Mouse (Mus musculus) midbrain, postnatal 0 days (tissue): Measurements from ENCODE around the gene Izumo4. TPM values are rescaled to one million over a fixed set of nuclear protein-coding genes. Genes with fewer than 3 reads are reported as not detected.

ENCODE experiments used
- ATAC-seq: fragments of 200-750 bp; cut with Nextera tagmentation; 2 replicates; pipeline ENCODE4 v1.8.0; 2017; ENCODE audit warnings: moderate number of reproducible peaks, mild to moderate bottlenecking, moderate TSS enrichment, moderate library complexity; ENCODE audit not compliant: low FRiP score
- DNase-seq: peaks from one replicate; pipeline ENCODE4 v3.0.0-alpha.2; 2015; ENCODE audit warnings: low spot score
- H3K27ac ChIP-seq: fragments of 300-500 bp; sonication (generic); 2 replicates; pipeline ENCODE4 v1.5.1; 2014; ENCODE audit warnings: low read depth, mild to moderate bottlenecking, low read length, mixed read lengths
- H3K27me3 ChIP-seq: fragments of 300-500 bp; sonication (generic); 2 replicates; pipeline ENCODE4 v1.6.1; 2014; ENCODE audit warnings: low read length, control low read depth, mixed read lengths; ENCODE audit not compliant: insufficient read depth
- H3K36me3 ChIP-seq: fragments of 300-500 bp; sonication (generic); 2 replicates; pipeline ENCODE4 v1.6.1; 2014; ENCODE audit warnings: low read length, control low read depth, mixed read lengths; ENCODE audit not compliant: insufficient read depth
- H3K4me1 ChIP-seq: fragments of 300-500 bp; sonication (generic); 2 replicates; pipeline ENCODE4 v1.6.1; 2014; ENCODE audit warnings: mild to moderate bottlenecking, control low read depth, antibody characterized with exemption, low read length, mixed read lengths; ENCODE audit not compliant: insufficient read depth
- H3K4me2 ChIP-seq: fragments of 300-500 bp; sonication (generic); 2 replicates; pipeline ENCODE4 v1.6.1; 2014; ENCODE audit warnings: low read depth, mild to moderate bottlenecking, low read length, mixed read lengths; ENCODE audit not compliant: poor library complexity, severe bottlenecking
- H3K4me3 ChIP-seq: fragments of 300-500 bp; sonication (generic); 2 replicates; pipeline ENCODE4 v1.5.1; 2014; ENCODE audit warnings: low read depth, mild to moderate bottlenecking, low read length, moderate library complexity
- H3K9ac ChIP-seq: fragments of 300-500 bp; sonication (generic); replicated peaks from 2 replicates; pipeline ENCODE4 v1.6.1; 2014; ENCODE audit warnings: mild to moderate bottlenecking, low read length, moderate library complexity, mixed read lengths; ENCODE audit not compliant: poor library complexity, severe bottlenecking
- H3K9me3 ChIP-seq: fragments of 300-500 bp; sonication (generic); 2 replicates; pipeline ENCODE4 v1.6.1; 2016; ENCODE audit warnings: low read length, control low read depth
- CTCF ChIP-seq: IDR thresholded peaks from 2 replicates; pipeline ENCODE4 v1.5.1; 2016; ENCODE audit warnings: antibody characterized with exemption, mild to moderate bottlenecking
- WGBS: fragments of 180-500 bp; shearing (Covaris S2); extraction: QIAGEN DNeasy Blood & Tissue Kit; methylation state at CpG from one replicate; pipeline ENCODE4 v1.1.7; 2014; 5-methylcytosine and 5-hydroxymethylcytosine counted together
- polyA plus RNA-seq: library from polyadenylated mRNA; unstranded; fragments of >200 nt; fragmentation: Nextera tagmentation; extraction: Ambion mirVana; gene quantifications from 2 replicates; pipeline ENCODE4 v1.2.1, GENCODE M21; 2015
- total RNA-seq: library from RNA; depleted of rRNA; stranded (reverse); fragments of >200 nt; gene quantifications from 2 replicates; pipeline ENCODE4 v1.2.3, GENCODE M21; 2014; rRNA removed

Gene Izumo4
- total and polyA plus RNA-seq, 2 experiments from 2014 or later, result 26.3 to 44.0 TPM

- H3K4me2 ChIP-seq, result no peak overlapping the region
- DNase-seq, result peak; percentile 44
- H3K4me3 ChIP-seq, result no peak overlapping the region
- H3K9me3 ChIP-seq, result no peaks in the 10 kb centered on the region
- ATAC-seq, result no peak
- no peak for TF ChIP-seq CTCF
- 11% methylated on average over 6 of the region's 6 CpGs for WGBS
- H3K27me3 ChIP-seq, result no peaks in the 10 kb centered on the region
- H3K9ac ChIP-seq, result no peak overlapping the region
- no peak overlapping the region; the same call in 1 of the 2 replicates for H3K27ac ChIP-seq
- no peaks in the 10 kb centered on the region for H3K4me1 ChIP-seq
- H3K36me3 ChIP-seq, result no peaks in the 10 kb centered on the region
Observed at GRCm38 (mm10) chr10:80748609-80749008, 46.6 kb downstream of the Izumo4 start.

- 15% methylated on average over 16 of the region's 16 CpGs for WGBS
- Histone ChIP-seq H3K27me3 (no peaks in the 10 kb centered on the region), H3K9me3 (no peaks in the 10 kb centered on the region), H3K4me3 (peak overlapping the region; percentile 2; the same call in 1 of the 2 replicates), H3K4me1 (peaks cover 5% of the 10 kb centered on the region; the same call in 1 of the 2 replicates), H3K27ac (no peak overlapping the region), H3K4me2 (peak overlapping the region; percentile 36; the same call in 1 of the 2 replicates), H3K9ac (no peak overlapping the region), H3K36me3 (no peaks in the 10 kb centered on the region)
- DNase-seq (no peak), ATAC-seq (no peak)
- TF ChIP-seq CTCF, result peak; percentile 48
Observed at GRCm38 (mm10) chr10:80751188-80751832, 49.3 kb downstream of the Izumo4 start.

- Histone ChIP-seq H3K9ac (no peak overlapping the region), H3K36me3 (no peaks in the 10 kb centered on the region), H3K4me1 (peaks cover 12% of the 10 kb centered on the region), H3K27ac (no peak overlapping the region), H3K4me2 (peak overlapping the region; percentile 36; the same call in 1 of the 2 replicates), H3K4me3 (peak overlapping the region; percentile 2; the same call in 1 of the 2 replicates), H3K9me3 (no peaks in the 10 kb centered on the region), H3K27me3 (no peaks in the 10 kb centered on the region)
- TF ChIP-seq CTCF, result no peak
- 4% methylated on average over 6 of the region's 6 CpGs for WGBS
- DNase-seq (peak; percentile 65), ATAC-seq (0 out of 2 replicates have a peak, but pooled peaks have one; percentile 10)
Observed at GRCm38 (mm10) chr10:80752079-80752625, 50.2 kb downstream of the Izumo4 start.

GRCm38 (mm10) chr10:80754594-80755290 is 52.8 kb downstream of the Izumo4 start, which contains the start of gene Dot1l:
TSS of gene Dot1l (plus strand) at chr10:80755206.
- Histone ChIP-seq H3K4me3 (peak within 1 kb of the TSS; percentile 97), H3K27ac (peak within 1 kb of the TSS; percentile 86), H3K9ac (peak within 1 kb of the TSS; percentile 92), H3K4me1 (peaks cover 22% of the 10 kb centered on the region), H3K27me3 (no peaks in the 10 kb centered on the region), H3K36me3 (no peaks in the 10 kb centered on the region), H3K4me2 (peak within 1 kb of the TSS; percentile 94), H3K9me3 (no peaks in the 10 kb centered on the region)
- DNase-seq (peak; percentile 98), ATAC-seq (peak; percentile 91)
- TF ChIP-seq CTCF, result no peak
- WGBS, result under 1% methylated on average over 50 of the region's 57 CpGs

Other genes starting within 250 kb of the Izumo4 start
- 2.8 and 3.1 TPM in 2 replicates for gene Onecut3, start 207.3 kb upstream of the Izumo4 start, total RNA-seq
- gene Onecut3, start 207.3 kb upstream of the Izumo4 start, polyA plus RNA-seq, result 0.69 and 0.89 TPM in 2 replicates
- gene Atp8b3, start 163.1 kb upstream of the Izumo4 start, total RNA-seq, result 0.71 and 0.93 TPM in 2 replicates
- 0.90 and 1.1 TPM in 2 replicates for gene Atp8b3, start 163.1 kb upstream of the Izumo4 start, polyA plus RNA-seq
- gene Rexo1, start 140.6 kb upstream of the Izumo4 start, total RNA-seq, result 34.2 and 52.6 TPM in 2 replicates
- gene Rexo1, start 140.6 kb upstream of the Izumo4 start, polyA plus RNA-seq, result 26.1 and 29.8 TPM in 2 replicates
- gene Klf16, start 124.9 kb upstream of the Izumo4 start, total RNA-seq, result 13.7 and 18.1 TPM in 2 replicates
- 7.7 and 8.3 TPM in 2 replicates for gene Klf16, start 124.9 kb upstream of the Izumo4 start, polyA plus RNA-seq
- 264 and 275 TPM in 2 replicates for gene Abhd17a, start 111.8 kb upstream of the Izumo4 start, total RNA-seq
- gene Abhd17a, start 111.8 kb upstream of the Izumo4 start, polyA plus RNA-seq, result 152 and 157 TPM in 2 replicates
- gene Scamp4, start 99.3 kb upstream of the Izumo4 start, total RNA-seq, result 27.8 and 32.4 TPM in 2 replicates
- 73.1 and 76.9 TPM in 2 replicates for gene Scamp4, start 99.3 kb upstream of the Izumo4 start, polyA plus RNA-seq
- gene Adat3, start 99.3 kb upstream of the Izumo4 start, total RNA-seq, result 4.0 and 6.2 TPM in 2 replicates
- 4.6 and 4.9 TPM in 2 replicates for gene Adat3, start 99.3 kb upstream of the Izumo4 start, polyA plus RNA-seq
- 2.0 and 2.7 TPM in 2 replicates for gene Gm49322, start 96.2 kb upstream of the Izumo4 start, total RNA-seq
- gene Gm49322, start 96.2 kb upstream of the Izumo4 start, polyA plus RNA-seq, result 1.7 and 1.8 TPM in 2 replicates
- 124 and 146 TPM in 2 replicates for gene Csnk1g2, start 79.3 kb upstream of the Izumo4 start, total RNA-seq
- 90.5 and 93.3 TPM in 2 replicates for gene Csnk1g2, start 79.3 kb upstream of the Izumo4 start, polyA plus RNA-seq
- 168 and 215 TPM in 2 replicates for gene Btbd2, start 45.1 kb upstream of the Izumo4 start, total RNA-seq
- gene Btbd2, start 45.1 kb upstream of the Izumo4 start, polyA plus RNA-seq, result 71.6 and 80.4 TPM in 2 replicates
- 74.6 and 74.7 TPM in 2 replicates for gene Mknk2, start 24.1 kb upstream of the Izumo4 start, total RNA-seq
- 35.3 and 36.0 TPM in 2 replicates for gene Mknk2, start 24.1 kb upstream of the Izumo4 start, polyA plus RNA-seq
- gene Mob3a, start 207 bp upstream of the Izumo4 start, total RNA-seq, result 66.6 and 75.1 TPM in 2 replicates
- 44.9 and 48.5 TPM in 2 replicates for gene Mob3a, start 207 bp upstream of the Izumo4 start, polyA plus RNA-seq
- gene Ap3d1, start 40.1 kb downstream of the Izumo4 start, total RNA-seq, result 182 and 183 TPM in 2 replicates
- 95.4 and 105 TPM in 2 replicates for gene Ap3d1, start 40.1 kb downstream of the Izumo4 start, polyA plus RNA-seq
- gene Dot1l, start 53.0 kb downstream of the Izumo4 start, total RNA-seq, result 23.8 and 34.4 TPM in 2 replicates
- 9.9 and 13.4 TPM in 2 replicates for gene Dot1l, start 53.0 kb downstream of the Izumo4 start, polyA plus RNA-seq
- gene Sf3a2, start 96.0 kb downstream of the Izumo4 start, total RNA-seq, result 18.3 and 34.2 TPM in 2 replicates
- 61.5 and 64.3 TPM in 2 replicates for gene Sf3a2, start 96.0 kb downstream of the Izumo4 start, polyA plus RNA-seq
- gene Plekhj1, start 96.4 kb downstream of the Izumo4 start, total RNA-seq, result 68.0 and 88.1 TPM in 2 replicates
- gene Plekhj1, start 96.4 kb downstream of the Izumo4 start, polyA plus RNA-seq, result 94.1 and 103 TPM in 2 replicates
- gene Amh, start 103.1 kb downstream of the Izumo4 start, total RNA-seq, result 0.82 and 2.9 TPM in 2 replicates
- not detected in 2 replicates for gene Amh, start 103.1 kb downstream of the Izumo4 start, polyA plus RNA-seq
- gene Jsrp1, start 111.3 kb downstream of the Izumo4 start, total RNA-seq, result not detected in 2 replicates
- gene Jsrp1, start 111.3 kb downstream of the Izumo4 start, polyA plus RNA-seq, result 0.83 and 1.1 TPM in 2 replicates
- 863 and 928 TPM in 2 replicates for gene Oaz1, start 124.5 kb downstream of the Izumo4 start, total RNA-seq
- 1,039 and 1,193 TPM in 2 replicates for gene Oaz1, start 124.5 kb downstream of the Izumo4 start, polyA plus RNA-seq
- 39.3 and 61.0 TPM in 2 replicates for gene Lingo3, start 141.9 kb downstream of the Izumo4 start, total RNA-seq
- 24.4 and 26.8 TPM in 2 replicates for gene Lingo3, start 141.9 kb downstream of the Izumo4 start, polyA plus RNA-seq
- gene Lsm7, start 153.0 kb downstream of the Izumo4 start, total RNA-seq, result 136 and 249 TPM in 2 replicates
- gene Lsm7, start 153.0 kb downstream of the Izumo4 start, polyA plus RNA-seq, result 292 and 299 TPM in 2 replicates
- 116 and 132 TPM in 2 replicates for gene Sppl2b, start 153.1 kb downstream of the Izumo4 start, total RNA-seq
- 78.6 and 86.2 TPM in 2 replicates for gene Sppl2b, start 153.1 kb downstream of the Izumo4 start, polyA plus RNA-seq
- 0.09 and 0.11 TPM in 2 replicates for gene Tmprss9, start 169.7 kb downstream of the Izumo4 start, total RNA-seq
- 0.27 and 0.31 TPM in 2 replicates for gene Tmprss9, start 169.7 kb downstream of the Izumo4 start, polyA plus RNA-seq
- 153 and 267 TPM in 2 replicates for gene Timm13, start 198.8 kb downstream of the Izumo4 start, total RNA-seq
- gene Timm13, start 198.8 kb downstream of the Izumo4 start, polyA plus RNA-seq, result 362 and 384 TPM in 2 replicates
- 40.2 and 47.3 TPM in 2 replicates for gene Lmnb2, start 216.1 kb downstream of the Izumo4 start, total RNA-seq
- 22.6 and 22.7 TPM in 2 replicates for gene Lmnb2, start 216.1 kb downstream of the Izumo4 start, polyA plus RNA-seq
- gene Gadd45b, start 227.9 kb downstream of the Izumo4 start, total RNA-seq, result 3.5 and 7.3 TPM in 2 replicates
- gene Gadd45b, start 227.9 kb downstream of the Izumo4 start, polyA plus RNA-seq, result 5.0 and 6.4 TPM in 2 replicates